Mouse (Mus musculus): Measurements from ENCODE around the gene Slc22a23. TPM values are rescaled to one million over a fixed set of nuclear protein-coding genes. Genes with fewer than 3 reads are reported as not detected.

Slc22a23 gene
- polyA plus RNA-seq, 1 experiment from 2014 or later: 8.2 TPM

GRCm38 (mm10) chr13:34299351-34300333, 45.3 kb downstream of the Slc22a23 start:
- Histone ChIP-seq H3K27ac (ENCODE audit: low read length) (peak overlapping the region; percentile 72), H3K4me1 (ENCODE audit: control insufficient read depth, low read depth, low read length) (peaks cover 26% of the 10 kb centered on the region), H3K36me3 (ENCODE audit: control insufficient read depth, insufficient read depth) (peaks cover 43% of the 10 kb centered on the region)

GRCm38 (mm10) chr13:34298674-34299073, 46.3 kb downstream of the Slc22a23 start:
- no peak overlapping the region for H3K4me3 ChIP-seq (ENCODE audit: low read depth, low read length)
- H3K4me1 ChIP-seq (ENCODE audit: control insufficient read depth, low read depth, low read length): peaks cover 29% of the 10 kb centered on the region
- no peaks in the 10 kb centered on the region for H3K27me3 ChIP-seq (ENCODE audit: control insufficient read depth, insufficient read depth, low read depth, low read length)
- no peak overlapping the region for H3K4me2 ChIP-seq (ENCODE audit: low read depth, low read length)
- peak overlapping the region; percentile 72 for H3K27ac ChIP-seq (ENCODE audit: low read length)
- H3K9ac ChIP-seq (ENCODE audit: low read depth, low read length): no peak overlapping the region
- peaks cover 39% of the 10 kb centered on the region for H3K36me3 ChIP-seq (ENCODE audit: control insufficient read depth, insufficient read depth)
- 89% methylated on average over 5 of the region's 5 CpGs for WGBS (ENCODE audit: insufficient replicate concordance)
- ATAC-seq (ENCODE audit: low read depth): no peak
- H3K9me3 ChIP-seq (replicated peaks; ENCODE audit: control insufficient read depth, low read length): no peaks in the 10 kb centered on the region

More at GRCm38 (mm10) chr13:34299351-34300333, 45.3 kb downstream of the Slc22a23 start:
- H3K9ac ChIP-seq (ENCODE audit: low read depth, low read length): no peak overlapping the region
- no peaks in the 10 kb centered on the region for H3K9me3 ChIP-seq (replicated peaks; ENCODE audit: control insufficient read depth, low read length)
- peak; percentile 84 for ATAC-seq (ENCODE audit: low read depth)
- H3K4me2 ChIP-seq (ENCODE audit: low read depth, low read length): no peak overlapping the region
- WGBS (ENCODE audit: insufficient replicate concordance): 77% methylated on average over 7 of the region's 7 CpGs
- H3K4me3 ChIP-seq (ENCODE audit: low read depth, low read length): no peak overlapping the region
- no peaks in the 10 kb centered on the region for H3K27me3 ChIP-seq (ENCODE audit: control insufficient read depth, insufficient read depth, low read depth, low read length)

- peak; percentile 22; the same call in 1 of the 2 replicates for ATAC-seq (ENCODE audit: low read depth)
- H3K4me3 ChIP-seq (ENCODE audit: low read depth, low read length): no peak overlapping the region
- peaks cover 29% of the 10 kb centered on the region for H3K4me1 ChIP-seq (ENCODE audit: control insufficient read depth, low read depth, low read length)
- peaks cover 35% of the 10 kb centered on the region for H3K36me3 ChIP-seq (ENCODE audit: control insufficient read depth, insufficient read depth)
- WGBS (ENCODE audit: insufficient replicate concordance): 59% methylated on average over 6 of the region's 6 CpGs
- no peaks in the 10 kb centered on the region for H3K9me3 ChIP-seq (replicated peaks; ENCODE audit: control insufficient read depth, low read length)
- no peaks in the 10 kb centered on the region for H3K27me3 ChIP-seq (ENCODE audit: control insufficient read depth, insufficient read depth, low read depth, low read length)
- no peak overlapping the region for H3K4me2 ChIP-seq (ENCODE audit: low read depth, low read length)
- H3K27ac ChIP-seq (ENCODE audit: low read length): no peak overlapping the region
- no peak overlapping the region for H3K9ac ChIP-seq (ENCODE audit: low read depth, low read length)
These were observed 46.9 kb downstream of the Slc22a23 start for GRCm38 (mm10) chr13:34298061-34298460.

GRCm38 (mm10) chr13:34295787-34296435, 49.1 kb downstream of the Slc22a23 start:
- Histone ChIP-seq H3K27me3 (ENCODE audit: control insufficient read depth, insufficient read depth, low read depth, low read length) (no peaks in the 10 kb centered on the region), H3K36me3 (ENCODE audit: control insufficient read depth, insufficient read depth) (peaks cover 32% of the 10 kb centered on the region), H3K4me3 (ENCODE audit: low read depth, low read length) (no peak overlapping the region), H3K27ac (ENCODE audit: low read length) (no peak overlapping the region), H3K9ac (ENCODE audit: low read depth, low read length) (no peak overlapping the region), H3K4me2 (ENCODE audit: low read depth, low read length) (no peak overlapping the region), H3K4me1 (ENCODE audit: control insufficient read depth, low read depth, low read length) (peaks cover 29% of the 10 kb centered on the region), H3K9me3 (replicated peaks; ENCODE audit: control insufficient read depth, low read length) (no peaks in the 10 kb centered on the region)
- WGBS (ENCODE audit: insufficient replicate concordance): 90% methylated on average over 12 of the region's 12 CpGs
- ATAC-seq (ENCODE audit: low read depth): no peak

GRCm38 (mm10) chr13:34294212-34294611, 50.8 kb downstream of the Slc22a23 start:
- 83% methylated on average over 4 of the region's 4 CpGs for WGBS (ENCODE audit: insufficient replicate concordance)
- Histone ChIP-seq H3K4me1 (ENCODE audit: control insufficient read depth, low read depth, low read length) (peaks cover 21% of the 10 kb centered on the region), H3K27ac (ENCODE audit: low read length) (0 out of 2 replicates have a peak overlapping the region, but pooled peaks have one; percentile 12)

GRCm38 (mm10) chr13:34292042-34292441, 52.9 kb downstream of the Slc22a23 start:
- Histone ChIP-seq H3K9me3 (replicated peaks; ENCODE audit: control insufficient read depth, low read length) (no peaks in the 10 kb centered on the region), H3K4me3 (ENCODE audit: low read depth, low read length) (no peak overlapping the region), H3K4me1 (ENCODE audit: control insufficient read depth, low read depth, low read length) (peaks cover 15% of the 10 kb centered on the region), H3K36me3 (ENCODE audit: control insufficient read depth, insufficient read depth) (peaks cover 15% of the 10 kb centered on the region), H3K4me2 (ENCODE audit: low read depth, low read length) (no peak overlapping the region), H3K9ac (ENCODE audit: low read depth, low read length) (no peak overlapping the region), H3K27ac (ENCODE audit: low read length) (0 out of 2 replicates have a peak overlapping the region, but pooled peaks have one; percentile 1), H3K27me3 (ENCODE audit: control insufficient read depth, insufficient read depth, low read depth, low read length) (no peaks in the 10 kb centered on the region)
- 63% methylated on average over 2 of the region's 2 CpGs for WGBS (ENCODE audit: insufficient replicate concordance)
- ATAC-seq (ENCODE audit: low read depth): peak; percentile 80

More at GRCm38 (mm10) chr13:34294212-34294611, 50.8 kb downstream of the Slc22a23 start:
- H3K9me3 ChIP-seq (replicated peaks; ENCODE audit: control insufficient read depth, low read length): no peaks in the 10 kb centered on the region
- no peak overlapping the region for H3K4me2 ChIP-seq (ENCODE audit: low read depth, low read length)
- ATAC-seq (ENCODE audit: low read depth): no peak
- H3K4me3 ChIP-seq (ENCODE audit: low read depth, low read length): no peak overlapping the region
- peaks cover 32% of the 10 kb centered on the region for H3K36me3 ChIP-seq (ENCODE audit: control insufficient read depth, insufficient read depth)
- no peaks in the 10 kb centered on the region for H3K27me3 ChIP-seq (ENCODE audit: control insufficient read depth, insufficient read depth, low read depth, low read length)
- H3K9ac ChIP-seq (ENCODE audit: low read depth, low read length): no peak overlapping the region

GRCm38 (mm10) chr13:34290346-34290745, 54.6 kb downstream of the Slc22a23 start:
- 76% methylated on average over 1 of the region's 1 CpGs for WGBS (ENCODE audit: insufficient replicate concordance)
- Histone ChIP-seq H3K4me3 (ENCODE audit: low read depth, low read length) (no peak overlapping the region), H3K4me1 (ENCODE audit: control insufficient read depth, low read depth, low read length) (peaks cover 17% of the 10 kb centered on the region), H3K9ac (ENCODE audit: low read depth, low read length) (no peak overlapping the region), H3K27me3 (ENCODE audit: control insufficient read depth, insufficient read depth, low read depth, low read length) (no peaks in the 10 kb centered on the region), H3K36me3 (ENCODE audit: control insufficient read depth, insufficient read depth) (peaks cover 16% of the 10 kb centered on the region), H3K27ac (ENCODE audit: low read length) (0 out of 2 replicates have a peak overlapping the region, but pooled peaks have one; percentile 9), H3K4me2 (ENCODE audit: low read depth, low read length) (no peak overlapping the region), H3K9me3 (replicated peaks; ENCODE audit: control insufficient read depth, low read length) (no peaks in the 10 kb centered on the region)
- ATAC-seq (ENCODE audit: low read depth): peak; percentile 22; the same call in 1 of the 2 replicates

- no peaks in the 10 kb centered on the region for H3K9me3 ChIP-seq (replicated peaks; ENCODE audit: control insufficient read depth, low read length)
- no peak overlapping the region for H3K9ac ChIP-seq (ENCODE audit: low read depth, low read length)
- peaks cover 16% of the 10 kb centered on the region for H3K36me3 ChIP-seq (ENCODE audit: control insufficient read depth, insufficient read depth)
- H3K4me2 ChIP-seq (ENCODE audit: low read depth, low read length): no peak overlapping the region
- H3K4me3 ChIP-seq (ENCODE audit: low read depth, low read length): no peak overlapping the region
- no peak overlapping the region for H3K27ac ChIP-seq (ENCODE audit: low read length)
- WGBS (ENCODE audit: insufficient replicate concordance): 88% methylated on average over 2 of the region's 2 CpGs
- ATAC-seq (ENCODE audit: low read depth): no peak
- H3K27me3 ChIP-seq (ENCODE audit: control insufficient read depth, insufficient read depth, low read depth, low read length): no peaks in the 10 kb centered on the region
- peaks cover 17% of the 10 kb centered on the region for H3K4me1 ChIP-seq (ENCODE audit: control insufficient read depth, low read depth, low read length)
These were observed 55.4 kb downstream of the Slc22a23 start for GRCm38 (mm10) chr13:34289567-34289966.

Data from liver, embryonic 16.5 days (tissue).